Mouse (Mus musculus) right cerebral cortex, postnatal 10 days (tissue): ENCODE results near the gene Liph.
"Not testable (repeated sequence)": the region's sequence is repeated elsewhere in the genome, so short reads cannot be mapped to it uniquely, and the experiment has no call there.

ENCODE experiments used
- DNase-seq, 2 experiments: peaks; one replicate each; pipeline ENCODE4 v3.0.0; 2021; ENCODE audit warnings: low spot score in 2 of 2

The Liph gene

GRCm38 (mm10) chr16:21995304-21995703 lies at the start of gene Liph:
TSS of gene Liph (minus strand) at chr16:21995663.
- DNase-seq = peak in 1 of 2 experiments; percentile 37

GRCm38 (mm10) chr16:22043830-22044229 lies 48.4 kb upstream of the Liph start:
- DNase-seq = no peak

- DNase-seq = no peak
Measured at GRCm38 (mm10) chr16:22039978-22040377, 44.5 kb upstream of the Liph start.

- DNase-seq = no peak
Measured at GRCm38 (mm10) chr16:22038554-22038953, 43.1 kb upstream of the Liph start.

GRCm38 (mm10) chr16:22027474-22027873 lies 32.0 kb upstream of the Liph start:
- DNase-seq = no peak

- DNase-seq = no peak
Measured at GRCm38 (mm10) chr16:22022122-22022521, 26.7 kb upstream of the Liph start.

- no peak for DNase-seq
Measured at GRCm38 (mm10) chr16:22015569-22015968, 20.1 kb upstream of the Liph start.

- DNase-seq = no peak
Measured at GRCm38 (mm10) chr16:22009596-22009995, 14.1 kb upstream of the Liph start.

GRCm38 (mm10) chr16:22009099-22009584 lies 13.7 kb upstream of the Liph start, which contains the start of gene Senp2:
TSS of gene Senp2 (plus strand) at chr16:22009484.
- DNase-seq = peak; percentile 100

- no peak for DNase-seq
Measured at GRCm38 (mm10) chr16:22001606-22002005, 6.1 kb upstream of the Liph start.

- no peak for DNase-seq
Measured at GRCm38 (mm10) chr16:22001172-22001571, 5.7 kb upstream of the Liph start.

- no peak for DNase-seq
Measured at GRCm38 (mm10) chr16:21999941-22000690, 4.7 kb upstream of the Liph start.

- DNase-seq = no peak
Measured at GRCm38 (mm10) chr16:21998061-21998460, 2.6 kb upstream of the Liph start.

GRCm38 (mm10) chr16:21996881-21997641 lies 1.6 kb upstream of the Liph start:
- no peak for DNase-seq

- DNase-seq = no peak
Measured at GRCm38 (mm10) chr16:21996402-21996801, 939 bp upstream of the Liph start.

GRCm38 (mm10) chr16:21991774-21992173 lies 3.7 kb downstream of the Liph start:
- DNase-seq = no peak

GRCm38 (mm10) chr16:21990893-21991292 lies 4.6 kb downstream of the Liph start:
- DNase-seq = not testable (repeated sequence)

GRCm38 (mm10) chr16:21987956-21988355 lies 7.5 kb downstream of the Liph start:
- DNase-seq = no peak

GRCm38 (mm10) chr16:21986191-21986590 lies 9.3 kb downstream of the Liph start:
- no peak for DNase-seq

GRCm38 (mm10) chr16:21984091-21984490 lies 11.4 kb downstream of the Liph start:
- DNase-seq = no peak

- DNase-seq = no peak
Measured at GRCm38 (mm10) chr16:21983581-21983980, 11.9 kb downstream of the Liph start.

GRCm38 (mm10) chr16:21983146-21983545 lies 12.3 kb downstream of the Liph start:
- no peak for DNase-seq

GRCm38 (mm10) chr16:21977347-21977746 lies 18.1 kb downstream of the Liph start:
- no peak for DNase-seq
